Mouse (Mus musculus): ENCODE measurements around the gene Acbd3. TPM values are rescaled to one million over a fixed set of nuclear protein-coding genes. Genes with fewer than 3 reads are reported as not detected.
A peak's percentile ranks its signal among the peaks of the same experiment; 100 is the strongest.

Acbd3 gene
- polyA plus RNA-seq, 1 experiment = 15.0 TPM

GRCm38 (mm10) chr1:180757252-180757955 lies 31.6 kb downstream of the Acbd3 start:
- no peak for DNase-seq
- 77% methylated on average over 3 of the region's 3 CpGs for WGBS
- no peak for TF ChIP-seq POLR2A (IDR thresholded peaks at IDR 0.05; ENCODE audit: borderline replicate concordance, extremely low read depth, low read depth, low read length)
- Histone ChIP-seq H3K4me3 (replicated peaks; ENCODE audit: extremely low read depth, low read depth, low read length) (no peak overlapping the region), H3K4me1 (ENCODE audit: control insufficient read depth, insufficient read depth, low read length) (no peaks in the 10 kb centered on the region)

GRCm38 (mm10) chr1:180757956-180758520 lies 32.2 kb downstream of the Acbd3 start:
- 75% methylated on average over 7 of the region's 7 CpGs for WGBS
- no peak for TF ChIP-seq POLR2A (IDR thresholded peaks at IDR 0.05; ENCODE audit: borderline replicate concordance, extremely low read depth, low read depth, low read length)
- TF ChIP-seq CTCF (IDR thresholded peaks at IDR 0.05; ENCODE audit: insufficient read depth, low read length) = no peak
- no peak for DNase-seq

GRCm38 (mm10) chr1:180762180-180762579 lies 36.3 kb downstream of the Acbd3 start:
- no peak for TF ChIP-seq CTCF (IDR thresholded peaks at IDR 0.05; ENCODE audit: insufficient read depth, low read length)
- TF ChIP-seq POLR2A (IDR thresholded peaks at IDR 0.05; ENCODE audit: borderline replicate concordance, extremely low read depth, low read depth, low read length) = no peak
- Histone ChIP-seq H3K4me3 (replicated peaks; ENCODE audit: extremely low read depth, low read depth, low read length) (no peak overlapping the region), H3K4me1 (ENCODE audit: control insufficient read depth, insufficient read depth, low read length) (peaks cover 3% of the 10 kb centered on the region)
- 70% methylated on average over 11 of the region's 11 CpGs for WGBS
- peak; percentile 22 for DNase-seq

More at GRCm38 (mm10) chr1:180757956-180758520, 32.2 kb downstream of the Acbd3 start:
- H3K4me3 ChIP-seq (replicated peaks; ENCODE audit: extremely low read depth, low read depth, low read length) = no peak overlapping the region
- no peaks in the 10 kb centered on the region for H3K4me1 ChIP-seq (ENCODE audit: control insufficient read depth, insufficient read depth, low read length)

- TF ChIP-seq POLR2A (IDR thresholded peaks at IDR 0.05; ENCODE audit: borderline replicate concordance, extremely low read depth, low read depth, low read length) (no peak), CTCF (IDR thresholded peaks at IDR 0.05; ENCODE audit: insufficient read depth, low read length) (no peak)
- H3K4me1 ChIP-seq (ENCODE audit: control insufficient read depth, insufficient read depth, low read length) = peaks cover 3% of the 10 kb centered on the region
- peak; percentile 23 for DNase-seq
- 69% methylated on average over 8 of the region's 8 CpGs for WGBS
- no peak overlapping the region for H3K4me3 ChIP-seq (replicated peaks; ENCODE audit: extremely low read depth, low read depth, low read length)
These were observed 36.8 kb downstream of the Acbd3 start for GRCm38 (mm10) chr1:180762679-180763078.

- H3K4me3 ChIP-seq (replicated peaks; ENCODE audit: extremely low read depth, low read depth, low read length) = no peak overlapping the region
- WGBS = 15% methylated on average over 14 of the region's 14 CpGs
- DNase-seq = no peak
- TF ChIP-seq POLR2A (IDR thresholded peaks at IDR 0.05; ENCODE audit: borderline replicate concordance, extremely low read depth, low read depth, low read length) = no peak
- no peak for TF ChIP-seq CTCF (IDR thresholded peaks at IDR 0.05; ENCODE audit: insufficient read depth, low read length)
- peaks cover 6% of the 10 kb centered on the region for H3K4me1 ChIP-seq (ENCODE audit: control insufficient read depth, insufficient read depth, low read length)
These were observed 37.5 kb downstream of the Acbd3 start for GRCm38 (mm10) chr1:180763307-180763706.

- peaks cover 6% of the 10 kb centered on the region for H3K4me1 ChIP-seq (ENCODE audit: control insufficient read depth, insufficient read depth, low read length)
- peak; percentile 80 for DNase-seq
- H3K4me3 ChIP-seq (replicated peaks; ENCODE audit: extremely low read depth, low read depth, low read length) = peak overlapping the region; percentile 1
- 2% methylated on average over 11 of the region's 11 CpGs for WGBS
- TF ChIP-seq POLR2A (IDR thresholded peaks at IDR 0.05; ENCODE audit: borderline replicate concordance, extremely low read depth, low read depth, low read length) (no peak), CTCF (IDR thresholded peaks at IDR 0.05; ENCODE audit: insufficient read depth, low read length) (peak; percentile 90)
These were observed 38.0 kb downstream of the Acbd3 start for GRCm38 (mm10) chr1:180763828-180764227.

- DNase-seq = no peak
- TF ChIP-seq CTCF (IDR thresholded peaks at IDR 0.05; ENCODE audit: insufficient read depth, low read length) (no peak), POLR2A (IDR thresholded peaks at IDR 0.05; ENCODE audit: borderline replicate concordance, extremely low read depth, low read depth, low read length) (no peak)
- 73% methylated on average over 5 of the region's 5 CpGs for WGBS
- Histone ChIP-seq H3K4me1 (ENCODE audit: control insufficient read depth, insufficient read depth, low read length) (peaks cover 6% of the 10 kb centered on the region), H3K4me3 (replicated peaks; ENCODE audit: extremely low read depth, low read depth, low read length) (no peak overlapping the region)
These were observed 39.5 kb downstream of the Acbd3 start for GRCm38 (mm10) chr1:180765393-180765792.

- WGBS = 38% methylated on average over 5 of the region's 5 CpGs
- H3K4me1 ChIP-seq (ENCODE audit: control insufficient read depth, insufficient read depth, low read length) = peaks cover 6% of the 10 kb centered on the region
- H3K4me3 ChIP-seq (replicated peaks; ENCODE audit: extremely low read depth, low read depth, low read length) = no peak overlapping the region
- DNase-seq = no peak
- no peak for TF ChIP-seq POLR2A (IDR thresholded peaks at IDR 0.05; ENCODE audit: borderline replicate concordance, extremely low read depth, low read depth, low read length)
- no peak for TF ChIP-seq CTCF (IDR thresholded peaks at IDR 0.05; ENCODE audit: insufficient read depth, low read length)
These were observed 40.7 kb downstream of the Acbd3 start for GRCm38 (mm10) chr1:180766557-180766956.

- TF ChIP-seq POLR2A (IDR thresholded peaks at IDR 0.05; ENCODE audit: borderline replicate concordance, extremely low read depth, low read depth, low read length) (no peak), CTCF (IDR thresholded peaks at IDR 0.05; ENCODE audit: insufficient read depth, low read length) (no peak)
- Histone ChIP-seq H3K4me1 (ENCODE audit: control insufficient read depth, insufficient read depth, low read length) (peaks cover 6% of the 10 kb centered on the region), H3K4me3 (replicated peaks; ENCODE audit: extremely low read depth, low read depth, low read length) (peak overlapping the region; percentile 78)
- 20% methylated on average over 10 of the region's 10 CpGs for WGBS
- DNase-seq = peak; percentile 32
These were observed 41.9 kb downstream of the Acbd3 start for GRCm38 (mm10) chr1:180767541-180768333.
